7 mouse cellular contexts compared by ENCODE assay signal in genomic region chr7:29212199-29212765, GRCm38 (mm10). TPM values are rescaled to one million over a fixed set of nuclear protein-coding genes. Genes with fewer than 3 reads are reported as not detected.
A peak's percentile ranks its signal among the peaks of the same experiment; 100 is the strongest.
DNase-seq lines count a peak whose midpoint lies in the region; ATAC-seq and TF ChIP-seq lines count a peak whose summit lies in the region.

No protein-coding gene starts in this region.

- peaks cover 14% of the 10 kb centered on the region; the same call in 1 of the 2 replicates for H3K9me3 ChIP-seq in heart, embryonic 14.5 days (ENCODE audit: control insufficient read depth, low read length)

- TF ChIP-seq POLR2A in liver, adult 2 months (IDR thresholded peaks at IDR 0.05; ENCODE audit: extremely low read depth, insufficient read depth, low read length), result no peak
- TF ChIP-seq POLR2A in myocyte (IDR thresholded peaks at IDR 0.05; ENCODE audit: insufficient read length, low read depth), result no peak

- H3K4me1 ChIP-seq in heart, embryonic 14.5 days (ENCODE audit: control insufficient read depth in 2 of 2, insufficient read depth in 2 of 2, low read length in 2 of 2), result peaks cover 4 to 5% of the 10 kb centered on the region in 2 experiments; a peak in 1 of 4 replicates
- H3K4me1 ChIP-seq in liver, adult 2 months (ENCODE audit: control insufficient read depth, insufficient read depth, low read length), result no peaks in the 10 kb centered on the region

- H3K79me2 ChIP-seq in liver, adult 2 months (ENCODE audit: control insufficient read depth, insufficient read depth, low read length), result no peaks in the 10 kb centered on the region
- no peaks in the 10 kb centered on the region for H3K79me2 ChIP-seq in myocyte (ENCODE audit: control insufficient read depth, insufficient read depth)

- peaks cover 8% of the 10 kb centered on the region; the same call in 1 of the 2 replicates for H3K27me3 ChIP-seq in heart, embryonic 14.5 days (ENCODE audit: control insufficient read depth, insufficient read depth, low read length)
- H3K27me3 ChIP-seq in liver, adult 2 months (ENCODE audit: control insufficient read depth, insufficient read depth, low read length), result peaks cover 10% of the 10 kb centered on the region; the same call in 1 of the 2 replicates
- H3K27me3 ChIP-seq in myocyte (ENCODE audit: control insufficient read depth, insufficient read depth, insufficient read length), result no peaks in the 10 kb centered on the region

- 14% methylated on average over 26 of the region's 26 CpGs for WGBS in heart, embryonic 14.5 days
- 30% methylated on average over 26 of the region's 26 CpGs for WGBS in liver, adult 2 months

- peak; percentile 29 for DNase-seq in urinary bladder, postnatal 14 days (ENCODE audit: low spot score)
- DNase-seq in urinary bladder, adult 2 months (ENCODE audit: low spot score), result no peak
- peak; percentile 39 for DNase-seq in liver, adult 2 months (ENCODE audit: extremely low read depth, low read depth, low spot score)
- no peak for DNase-seq in cerebellum, adult 9-10 months

- no peak for ATAC-seq in heart, embryonic 14.5 days (ENCODE audit: insufficient number of reproducible peaks, insufficient read depth, low FRiP score, low read depth)
- no peak for ATAC-seq in erythroid progenitor cell, adult 5-6 weeks (replicated peaks; ENCODE audit: low FRiP score, poor library complexity, severe bottlenecking)

- H3ac ChIP-seq in myocyte (ENCODE audit: control insufficient read depth, insufficient read length), result no peak overlapping the region

- no peak overlapping the region for H3K9ac ChIP-seq in heart, embryonic 14.5 days (ENCODE audit: low read length)
- no peak overlapping the region for H3K9ac ChIP-seq in liver, adult 2 months (ENCODE audit: low read depth, low read length)

- H3K36me3 ChIP-seq in heart, embryonic 14.5 days (ENCODE audit: control insufficient read depth, insufficient read depth, low read length), result no peaks in the 10 kb centered on the region
- no peaks in the 10 kb centered on the region for H3K36me3 ChIP-seq in liver, adult 2 months (ENCODE audit: control insufficient read depth, insufficient read depth, low read length)
- H3K36me3 ChIP-seq in myocyte (ENCODE audit: control insufficient read depth, insufficient read depth), result no peaks in the 10 kb centered on the region

- peak overlapping the region; percentile 44 to 59; a peak in 2 of 4 replicates for H3K4me3 ChIP-seq in heart, embryonic 14.5 days (ENCODE audit: control insufficient read depth in 1 of 2, insufficient read depth in 1 of 2, low read depth in 1 of 2, low read length in 2 of 2)
- H3K4me3 ChIP-seq in liver, adult 2 months (ENCODE audit: insufficient read depth, low read depth, low read length), result no peak overlapping the region
- H3K4me3 ChIP-seq in myocyte, result peak overlapping the region; percentile 22

- H3K27ac ChIP-seq in heart, embryonic 14.5 days (replicated peaks in 1 of 2; ENCODE audit: control insufficient read depth in 1 of 2, insufficient read depth in 1 of 2, low read depth in 2 of 2, low read length in 2 of 2), result no peak overlapping the region
- no peak overlapping the region for H3K27ac ChIP-seq in liver, adult 2 months (replicated peaks; ENCODE audit: insufficient read depth, low read depth, low read length)

- H3K4me2 ChIP-seq in heart, embryonic 14.5 days (ENCODE audit: low read length), result peak overlapping the region; percentile 58
- peak overlapping the region; percentile 81 for H3K4me2 ChIP-seq in myocyte (ENCODE audit: low read depth)

- TF ChIP-seq CTCF in liver, adult 2 months (IDR thresholded peaks at IDR 0.05; ENCODE audit: low read depth, low read length), result no peak

TF ChIP-seq in myocyte, 11 proteins besides CTCF, POLR2A, EP300 and RAD21:
- TF ChIP-seq USF1 (IDR thresholded peaks at IDR 0.05; ENCODE audit: low read depth) (no peak), POLR2AphosphoS2 (IDR thresholded peaks at IDR 0.05; ENCODE audit: insufficient read length, low read depth) (no peak), TCF12 (IDR thresholded peaks at IDR 0.05; ENCODE audit: insufficient read depth, poor library complexity, severe bottlenecking) (no peak), REST (IDR thresholded peaks at IDR 0.05; ENCODE audit: insufficient read depth, insufficient read length) (no peak), E2F4 (IDR thresholded peaks at IDR 0.05; ENCODE audit: insufficient read depth) (no peak), TCF3 (IDR thresholded peaks at IDR 0.05; ENCODE audit: insufficient read length, low read depth) (no peak), MYOD1 (IDR thresholded peaks at IDR 0.05; ENCODE audit: control insufficient read depth in 1 of 3, insufficient read length in 2 of 3, low read depth in 2 of 3) (no peak), MYOG (IDR thresholded peaks at IDR 0.05; ENCODE audit: control insufficient read depth in 1 of 3, insufficient read depth in 1 of 3, insufficient read length in 2 of 3, low read depth in 2 of 3) (no peak), CEBPB (IDR thresholded peaks at IDR 0.05; ENCODE audit: insufficient read depth, poor library complexity, severe bottlenecking) (no peak), MAX (IDR thresholded peaks at IDR 0.05; ENCODE audit: low read depth) (no peak), SRF (IDR thresholded peaks at IDR 0.05; ENCODE audit: control insufficient read depth, insufficient read length, low read depth) (no peak)

RNA-seq across cellular contexts. Expression of gene Catsperg1, which starts 1.6 kb away (rescaled TPM):
- polyA plus RNA-seq in urinary bladder, adult 2 months (2012; rRNA removed), result 4.9 and 6.7 TPM in 2 replicates
- 0.44 and 0.66 TPM in 2 replicates for polyA plus RNA-seq in heart, embryonic 14.5 days (2014; fragmentation: Nextera tagmentation; extraction: Ambion mirVana)
- total RNA-seq in liver, adult 2 months (2014; rRNA removed), result 0.27 and 0.28 TPM in 2 replicates
- 0.12 and 0.24 TPM in 2 replicates for polyA plus RNA-seq in liver, adult 2 months (2012; rRNA removed)
- not detected for polyA plus RNA-seq in myocyte (2012; fragmentation: generic; extraction: Trizol)
- not detected in 2 replicates for total RNA-seq in erythroid progenitor cell, adult 5-6 weeks (2015; ENCODE audit: low replicate concordance)
- total RNA-seq in erythroid progenitor cell, adult 5-6 weeks (2017; ENCODE audit: low replicate concordance), result not detected in 2 replicates

RNA-seq across cellular contexts. Expression of gene Kcnk6, which starts 20.0 kb away (rescaled TPM):
- 3.9 and 5.4 TPM in 2 replicates for polyA plus RNA-seq in urinary bladder, adult 2 months (2012; rRNA removed)
- 0.85 and 1.2 TPM in 2 replicates for polyA plus RNA-seq in heart, embryonic 14.5 days (2014; fragmentation: Nextera tagmentation; extraction: Ambion mirVana)
- total RNA-seq in liver, adult 2 months (2014; rRNA removed), result 1.7 and 2.0 TPM in 2 replicates
- polyA plus RNA-seq in liver, adult 2 months (2012; rRNA removed), result 3.3 and 5.3 TPM in 2 replicates
- polyA plus RNA-seq in myocyte (2012; fragmentation: generic; extraction: Trizol), result 0.01 TPM
- total RNA-seq in erythroid progenitor cell, adult 5-6 weeks (2015; ENCODE audit: low replicate concordance), result 1.1 and 4.2 TPM in 2 replicates
- 3.0 and 9.5 TPM in 2 replicates for total RNA-seq in erythroid progenitor cell, adult 5-6 weeks (2017; ENCODE audit: low replicate concordance)

RNA-seq across cellular contexts. Expression of gene Yif1b, which starts 25.8 kb away (rescaled TPM):
- polyA plus RNA-seq in urinary bladder, adult 2 months (2012; rRNA removed), result 43.4 and 45.5 TPM in 2 replicates
- polyA plus RNA-seq in heart, embryonic 14.5 days (2014; fragmentation: Nextera tagmentation; extraction: Ambion mirVana), result 105 and 114 TPM in 2 replicates
- 40.7 and 59.9 TPM in 2 replicates for total RNA-seq in liver, adult 2 months (2014; rRNA removed)
- 132 and 143 TPM in 2 replicates for polyA plus RNA-seq in liver, adult 2 months (2012; rRNA removed)
- 166 TPM for polyA plus RNA-seq in myocyte (2012; fragmentation: generic; extraction: Trizol)
- total RNA-seq in erythroid progenitor cell, adult 5-6 weeks (2015; ENCODE audit: low replicate concordance), result 8.0 and 14.8 TPM in 2 replicates
- 5.6 and 6.9 TPM in 2 replicates for total RNA-seq in erythroid progenitor cell, adult 5-6 weeks (2017; ENCODE audit: low replicate concordance)

RNA-seq across cellular contexts. Expression of gene Psmd8, which starts 31.8 kb away (rescaled TPM):
- 171 and 187 TPM in 2 replicates for polyA plus RNA-seq in urinary bladder, adult 2 months (2012; rRNA removed)
- 227 and 241 TPM in 2 replicates for polyA plus RNA-seq in heart, embryonic 14.5 days (2014; fragmentation: Nextera tagmentation; extraction: Ambion mirVana)
- 195 and 217 TPM in 2 replicates for total RNA-seq in liver, adult 2 months (2014; rRNA removed)
- 119 and 132 TPM in 2 replicates for polyA plus RNA-seq in liver, adult 2 months (2012; rRNA removed)
- polyA plus RNA-seq in myocyte (2012; fragmentation: generic; extraction: Trizol), result 404 TPM
- total RNA-seq in erythroid progenitor cell, adult 5-6 weeks (2015; ENCODE audit: low replicate concordance), result 85.4 and 103 TPM in 2 replicates
- 66.3 and 68.3 TPM in 2 replicates for total RNA-seq in erythroid progenitor cell, adult 5-6 weeks (2017; ENCODE audit: low replicate concordance)

RNA-seq across cellular contexts. Expression of gene 2200002D01Rik, which starts 36.0 kb away (rescaled TPM):
- polyA plus RNA-seq in urinary bladder, adult 2 months (2012; rRNA removed), result 144 and 178 TPM in 2 replicates
- 5.9 and 7.7 TPM in 2 replicates for polyA plus RNA-seq in heart, embryonic 14.5 days (2014; fragmentation: Nextera tagmentation; extraction: Ambion mirVana)
- total RNA-seq in liver, adult 2 months (2014; rRNA removed), result 2.3 and 6.9 TPM in 2 replicates
- polyA plus RNA-seq in liver, adult 2 months (2012; rRNA removed), result 5.2 and 7.4 TPM in 2 replicates
- 42.4 TPM for polyA plus RNA-seq in myocyte (2012; fragmentation: generic; extraction: Trizol)
- not detected in 2 replicates for total RNA-seq in erythroid progenitor cell, adult 5-6 weeks (2015; ENCODE audit: low replicate concordance)
- total RNA-seq in erythroid progenitor cell, adult 5-6 weeks (2017; ENCODE audit: low replicate concordance), result not detected in 2 replicates

Comparison
In these comparisons a context has a peak if more than half of its experiments do, and no peak if none do; other contexts are left out.
1. DNase-seq: peak in urinary bladder, postnatal 14 days (single experiment) and liver, adult 2 months (single experiment); none in urinary bladder, adult 2 months (single experiment) and cerebellum, adult 9-10 months (single experiment).